Mouse (Mus musculus) spleen, adult 12 weeks (tissue): ENCODE measurements around the gene 4933407L21Rik.

Source experiments
- DNase-seq: peaks from one replicate; pipeline ENCODE4 v3.0.0; 2022; ENCODE audit warnings: low spot score

The 4933407L21Rik gene

DNA sequence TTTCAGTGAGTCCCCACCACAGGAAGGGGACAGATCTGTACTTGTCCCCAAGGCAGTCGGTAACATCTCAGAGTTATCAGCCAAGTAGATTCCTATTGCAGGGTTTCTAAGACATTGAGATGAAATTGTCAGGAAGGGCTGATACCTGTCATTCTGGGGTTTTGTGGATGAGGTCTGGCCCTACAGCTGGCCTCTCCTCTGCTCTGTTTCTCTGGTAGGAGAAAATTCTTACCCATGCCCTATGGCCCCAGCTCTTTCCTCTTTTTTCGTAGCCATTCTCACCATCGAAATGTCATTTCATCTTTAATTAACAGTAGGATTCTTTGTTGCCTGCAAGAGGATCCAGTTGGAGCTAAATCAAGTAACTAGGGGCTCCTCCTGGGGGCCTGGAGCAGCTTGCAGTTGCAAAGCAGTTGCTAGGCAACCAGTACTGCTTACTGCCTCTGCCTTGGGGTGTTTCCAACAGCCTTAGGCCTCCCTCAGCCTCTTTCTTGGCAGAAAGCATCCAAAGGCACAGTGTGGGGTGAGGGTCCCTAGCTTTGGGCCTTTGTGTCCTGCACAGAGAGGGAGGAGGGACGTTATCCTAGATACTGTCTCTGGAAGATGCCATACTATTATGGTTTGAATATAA lies at the start of gene 4933407L21Rik:
TSS of gene 4933407L21Rik (plus strand) at position 427 of the 631 bp plus-strand sequence.
- DNase-seq, result no peak

DNA sequence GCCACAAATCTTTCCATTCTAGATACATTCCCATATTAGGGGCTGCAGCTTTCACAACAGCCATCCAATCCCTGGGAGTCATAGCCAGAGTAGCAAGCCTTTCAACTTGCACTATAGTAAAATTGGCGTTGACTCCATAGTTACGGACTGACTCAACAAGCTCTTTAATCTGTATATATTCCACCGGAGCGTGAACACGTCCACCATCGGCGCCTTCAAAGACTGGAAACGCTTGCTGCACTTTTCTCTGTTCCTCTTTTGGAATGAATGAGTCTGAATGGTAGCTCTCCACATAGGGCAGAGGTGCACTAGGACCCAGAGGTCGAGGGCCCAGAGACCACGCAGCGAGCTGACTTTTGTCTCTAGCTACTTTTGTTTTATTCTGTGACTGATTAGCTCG lies 46.3 kb upstream of the 4933407L21Rik start:
- DNase-seq, result no peak

DNA sequence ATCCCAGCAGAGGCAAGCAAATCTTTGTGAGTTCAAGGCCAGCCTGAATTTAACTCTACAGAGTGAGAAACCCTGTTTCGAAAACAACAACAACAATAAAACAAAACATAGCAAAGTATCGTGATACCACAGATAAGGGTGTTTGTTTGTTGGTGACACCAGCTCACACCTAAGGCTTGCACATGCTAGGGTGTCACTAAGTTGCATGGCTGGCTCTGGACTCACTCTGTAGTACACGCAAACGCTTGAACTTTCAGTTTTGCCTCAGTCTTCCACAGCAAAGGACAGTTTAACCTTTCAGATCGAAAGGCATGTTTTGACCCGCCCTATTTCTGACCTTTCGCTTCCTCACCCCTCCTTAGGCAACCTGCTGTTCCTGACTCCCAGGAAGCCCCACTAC lies 41.1 kb upstream of the 4933407L21Rik start:
- DNase-seq, result no peak

DNA sequence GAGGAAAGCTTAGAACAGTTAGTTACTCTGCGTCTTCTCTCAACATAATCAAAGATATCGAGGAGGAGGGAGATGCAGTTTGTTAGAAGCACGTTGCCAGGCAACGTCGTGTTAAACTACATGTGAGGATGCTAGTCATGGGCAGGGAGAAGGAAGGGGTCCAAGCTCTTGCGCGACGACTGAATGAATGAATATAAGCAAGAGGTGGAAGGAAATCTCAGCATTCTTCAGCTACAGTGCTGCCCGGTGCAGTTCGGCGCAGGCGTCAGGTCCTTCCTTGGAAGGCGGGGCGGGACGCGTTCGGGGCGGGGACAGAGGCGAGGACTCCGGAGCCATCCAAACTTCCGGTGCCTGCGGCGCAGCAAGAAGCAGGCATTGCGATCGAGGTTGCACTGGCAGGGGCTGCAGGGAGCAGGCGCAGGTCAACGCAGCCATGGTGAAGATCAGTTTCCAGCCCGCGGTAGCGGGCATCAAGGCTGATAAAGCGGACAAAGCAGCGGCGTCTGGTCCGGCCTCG lies 34.0 kb upstream of the 4933407L21Rik start, which contains the start of gene Itm2c:
TSS of gene Itm2c (plus strand) at position 51 of the 517 bp plus-strand sequence.
- DNase-seq, result peak; percentile 61

DNA sequence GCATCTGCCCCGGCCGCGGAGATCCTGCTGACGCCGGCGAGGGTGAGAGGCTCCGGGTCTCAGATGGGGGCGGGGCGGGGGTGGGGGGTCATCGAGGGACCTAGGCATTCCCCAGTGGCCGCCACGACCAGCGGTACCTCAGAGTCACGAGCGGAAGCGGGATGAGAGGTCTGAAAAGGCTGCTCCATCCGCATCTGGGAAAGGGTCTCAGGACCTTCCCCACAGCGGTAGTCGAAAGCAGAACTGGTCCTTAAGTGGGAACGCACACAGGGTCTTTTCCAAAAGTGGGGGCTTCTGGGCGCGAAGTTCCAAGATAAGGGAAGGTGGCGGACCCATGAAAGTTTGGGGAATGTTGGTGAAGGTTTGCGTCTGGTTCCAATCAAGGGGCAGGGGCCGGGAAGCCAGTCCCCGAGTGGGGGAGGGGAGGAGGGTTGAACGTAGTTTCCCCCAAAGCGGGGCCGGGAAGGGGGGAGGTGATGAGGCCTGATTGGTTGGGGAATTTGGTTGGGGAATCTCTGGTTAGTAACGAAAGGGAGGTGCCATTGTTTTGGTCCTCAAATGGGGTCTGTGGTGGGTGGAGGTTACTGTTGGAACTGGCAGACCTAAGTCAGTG lies 33.4 kb upstream of the 4933407L21Rik start:
- no peak for DNase-seq

DNA sequence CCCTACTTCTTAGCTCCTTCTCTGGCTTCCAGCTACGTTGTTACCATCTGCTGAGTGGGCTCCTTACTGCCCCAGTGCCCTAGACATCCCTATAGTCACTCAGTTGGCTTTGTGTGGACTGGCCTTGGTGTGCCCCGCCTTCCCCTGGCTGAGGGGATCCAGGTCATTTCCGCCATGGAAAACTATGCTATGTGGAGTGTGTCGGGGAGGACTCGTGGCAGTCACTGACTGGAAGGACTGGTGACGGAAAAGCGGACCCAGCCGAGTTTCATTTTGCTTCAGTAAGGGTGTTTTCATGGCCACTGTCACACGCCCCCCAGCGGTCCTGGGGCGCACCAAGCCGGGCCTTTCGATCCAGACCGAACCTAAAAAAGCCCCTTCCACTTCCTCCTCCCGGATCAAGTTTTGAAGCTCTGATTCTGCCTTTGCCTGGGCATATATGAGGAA lies 32.9 kb upstream of the 4933407L21Rik start:
- peak; percentile 52 for DNase-seq

DNA sequence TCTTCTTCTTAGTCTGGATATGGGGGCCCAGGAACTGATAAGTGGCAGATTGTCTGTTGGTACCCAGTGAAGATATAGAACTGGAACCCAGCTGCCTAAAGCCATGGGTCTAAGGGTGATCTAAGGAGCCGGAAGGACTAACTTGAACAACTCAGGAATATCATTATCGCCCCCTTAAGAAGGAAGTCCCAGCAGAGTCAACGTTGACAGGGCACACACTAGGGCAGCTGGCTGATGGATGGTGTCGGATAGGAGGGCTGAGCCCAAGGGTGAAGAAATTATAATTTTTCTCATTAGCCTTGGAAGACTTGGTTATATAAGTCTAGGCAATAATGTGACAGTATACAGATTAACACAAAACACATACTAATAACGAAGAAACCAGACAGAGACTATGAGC lies 32.2 kb upstream of the 4933407L21Rik start:
- DNase-seq, result no peak

DNA sequence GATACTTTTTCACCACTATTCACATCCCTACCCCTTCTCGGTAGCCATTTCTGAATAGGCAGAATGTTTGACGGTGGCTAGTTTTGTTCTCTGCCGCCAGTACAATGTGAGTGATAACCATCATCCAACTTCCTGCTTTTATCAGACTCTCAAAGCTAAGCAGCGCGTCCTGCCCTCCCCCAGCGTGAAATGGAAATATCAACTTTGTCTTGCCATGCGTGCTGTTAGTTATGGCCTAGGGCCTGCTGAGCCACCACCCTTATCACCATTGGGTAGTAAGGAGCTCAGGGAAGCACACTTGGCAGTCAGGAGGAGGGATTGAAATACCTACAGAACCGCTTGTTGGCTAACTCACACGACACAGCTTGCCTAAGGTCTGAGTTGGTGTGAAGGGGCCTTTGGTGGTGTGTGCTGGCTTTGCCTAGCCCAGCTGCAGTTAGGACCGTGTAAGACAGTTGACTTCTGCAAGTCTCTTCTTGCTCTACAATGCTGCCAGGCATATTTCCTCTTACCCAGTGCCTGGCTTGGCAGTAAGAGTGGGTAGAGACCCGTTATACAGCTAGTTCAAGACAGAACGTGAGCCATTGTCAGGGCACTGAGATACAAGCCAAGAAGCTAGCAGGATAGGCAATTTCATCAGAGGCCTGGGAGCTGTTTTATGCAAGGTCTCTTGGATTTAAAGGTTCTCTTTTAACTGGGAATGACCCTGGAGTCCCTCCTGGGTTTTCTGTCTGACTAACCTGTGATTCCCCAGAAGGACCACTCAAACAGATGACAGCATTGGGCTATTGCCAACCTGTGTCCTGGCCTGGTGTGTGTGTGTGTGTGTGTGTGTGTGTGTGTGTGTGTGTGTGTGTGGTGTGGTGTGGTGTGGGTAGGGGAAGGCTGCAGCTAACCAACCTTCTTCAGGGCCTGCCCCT lies 31.2 kb upstream of the 4933407L21Rik start:
- DNase-seq, result no peak

DNA sequence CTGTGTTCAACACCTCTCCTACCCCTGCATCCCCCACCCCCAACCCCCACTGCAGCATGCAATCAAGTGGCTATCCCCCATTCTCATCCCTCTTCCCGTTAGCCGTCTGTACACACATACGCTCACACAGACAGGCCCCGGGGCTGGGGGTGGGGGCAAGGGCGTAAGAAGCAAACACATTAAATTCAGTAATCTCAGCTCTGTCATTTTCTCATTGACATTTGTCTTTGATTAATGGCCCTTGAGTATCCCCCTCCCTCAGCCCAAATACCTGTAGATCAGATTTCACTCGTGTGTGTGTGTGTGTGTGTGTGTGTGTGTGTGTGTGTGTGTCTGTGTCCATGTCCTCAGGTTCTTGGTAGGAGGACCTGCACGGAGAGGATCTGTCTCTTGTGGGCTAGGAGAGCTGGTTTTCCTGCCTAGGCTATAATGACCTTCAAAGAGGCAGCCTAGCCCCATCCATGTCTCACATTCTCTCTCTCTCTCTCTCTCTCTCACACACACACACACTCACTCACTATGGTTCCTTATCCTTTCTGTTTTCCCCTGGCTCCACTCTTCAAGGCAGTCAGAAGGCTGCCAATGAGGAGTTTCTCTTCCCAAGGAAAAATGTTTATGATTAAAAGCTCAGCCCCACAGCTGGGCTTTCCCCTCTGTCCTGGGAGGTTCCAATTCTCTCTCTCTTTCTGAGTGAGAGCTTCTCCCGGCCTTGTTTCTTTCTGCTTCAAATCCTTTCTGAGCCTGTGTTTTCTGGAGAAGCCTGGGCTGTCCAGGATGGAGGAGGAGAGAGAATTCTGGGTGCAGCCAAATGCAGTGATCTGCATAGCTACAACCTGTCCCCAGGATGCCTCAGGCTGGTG lies 30.2 kb upstream of the 4933407L21Rik start:
- no peak for DNase-seq

DNA sequence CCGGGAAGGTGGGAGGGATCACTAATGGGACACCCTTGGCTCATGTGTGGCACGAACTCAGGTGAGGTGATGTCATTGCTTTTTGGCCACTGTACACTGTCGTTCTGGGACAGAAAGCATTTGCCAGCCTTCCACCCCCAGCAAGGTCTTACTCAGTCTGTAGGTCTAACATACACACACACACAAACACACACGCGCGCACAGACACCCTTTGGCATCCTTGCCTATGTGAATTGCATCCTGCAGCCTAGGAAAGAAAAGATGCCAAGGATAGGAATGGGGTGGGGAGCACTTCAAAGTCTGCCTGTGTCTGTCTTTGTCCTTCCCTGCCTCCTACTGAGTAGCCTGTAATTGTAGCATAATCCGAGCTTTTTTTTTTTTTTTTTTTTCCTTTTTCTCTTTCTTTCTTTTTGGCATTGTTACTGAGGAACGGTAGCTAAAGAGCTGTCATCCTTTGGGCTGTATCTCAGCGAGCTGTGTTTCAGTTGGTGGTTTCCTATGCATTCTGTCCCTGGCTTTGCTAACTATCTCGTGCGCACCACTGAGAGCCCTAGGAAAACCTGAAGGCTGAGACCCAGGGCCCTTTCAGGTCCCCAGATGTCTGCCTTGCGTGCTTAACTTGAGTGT lies 29.4 kb upstream of the 4933407L21Rik start:
- DNase-seq, result no peak

DNA sequence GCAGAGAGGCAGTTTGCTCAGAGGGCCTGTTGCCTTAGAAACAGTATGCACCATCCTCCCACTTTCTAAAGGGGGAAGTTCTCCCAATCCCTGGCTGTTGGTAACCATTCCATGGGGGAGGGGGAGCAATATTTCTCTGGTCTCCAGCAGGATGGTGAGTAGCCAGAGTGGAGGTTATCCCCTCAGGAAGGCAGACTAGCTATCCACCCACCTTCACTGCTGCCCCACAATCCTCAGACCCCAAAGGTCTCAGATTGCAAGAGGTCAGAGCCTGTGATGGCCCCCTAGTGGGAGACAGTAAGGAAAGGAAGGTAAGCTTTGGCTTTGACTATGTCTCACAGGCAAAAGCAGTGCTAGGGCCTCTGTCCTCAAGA lies 28.9 kb upstream of the 4933407L21Rik start:
- no peak for DNase-seq

DNA sequence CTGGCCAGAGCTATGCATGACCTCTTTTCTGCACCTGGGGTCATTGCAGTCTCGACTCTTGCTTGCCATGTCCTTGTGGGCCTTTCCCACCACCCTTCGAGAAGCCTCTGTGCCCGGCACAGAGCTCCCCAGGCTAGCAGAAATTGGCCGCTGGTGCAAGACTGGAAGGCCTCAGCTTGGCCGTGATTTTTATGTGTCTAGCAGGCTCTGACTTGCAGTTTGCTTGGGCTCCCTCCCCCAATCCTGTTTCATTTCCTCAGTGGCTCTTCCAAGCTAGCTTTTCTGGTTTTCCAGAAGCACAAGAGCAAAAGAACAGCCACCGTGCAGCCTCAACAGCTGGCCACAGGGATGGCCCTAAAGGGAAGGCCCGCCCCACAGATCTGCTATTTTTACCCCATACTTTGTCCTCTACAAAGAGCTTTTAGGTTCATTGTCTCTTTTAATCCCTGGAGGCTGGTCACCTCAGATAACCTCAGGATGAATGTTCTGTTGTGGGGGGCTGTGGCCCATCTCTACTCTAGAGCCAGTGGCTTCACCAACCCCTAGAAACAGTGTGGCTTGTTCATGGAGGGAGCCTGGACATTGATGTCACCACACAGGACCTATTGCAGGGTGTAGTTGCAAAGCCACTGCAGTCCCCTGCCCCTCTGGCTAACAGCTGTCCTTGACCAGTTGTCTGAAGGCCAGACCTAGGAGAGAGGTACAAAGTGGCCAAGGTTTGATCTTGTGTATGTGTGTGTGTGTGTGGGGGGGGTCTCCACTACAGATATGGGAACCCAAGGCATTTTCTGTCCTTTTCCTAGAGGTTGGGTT lies 27.6 kb upstream of the 4933407L21Rik start:
- no peak for DNase-seq

DNA sequence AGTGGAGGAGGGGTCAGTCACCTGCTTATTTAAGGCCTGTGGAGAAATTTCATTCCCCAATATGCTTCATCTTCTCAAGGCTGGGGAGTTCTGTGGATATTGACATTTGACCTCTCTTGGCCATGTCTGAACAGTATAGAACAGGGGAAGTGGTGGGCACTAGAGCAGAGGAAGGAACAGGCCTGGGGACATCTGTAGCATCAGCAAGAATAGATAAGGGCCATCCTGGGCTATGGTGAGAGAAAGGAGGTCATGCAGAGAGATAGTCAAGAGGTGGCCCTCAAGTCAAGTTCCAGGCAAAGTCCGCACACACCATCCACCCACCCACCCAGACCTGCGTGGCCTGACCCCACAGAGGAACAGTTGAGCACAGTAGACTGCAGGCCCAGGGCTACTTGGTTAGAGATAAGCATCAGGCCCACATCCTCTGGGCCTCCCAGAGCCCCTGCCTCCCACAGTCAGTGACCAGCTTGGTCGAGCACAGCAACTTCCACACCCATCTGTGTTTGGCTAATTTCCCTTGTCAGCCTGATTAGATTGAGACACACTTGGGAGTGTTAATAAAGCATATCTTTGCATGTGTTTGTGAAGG lies 26.7 kb upstream of the 4933407L21Rik start:
- DNase-seq, result no peak

DNA sequence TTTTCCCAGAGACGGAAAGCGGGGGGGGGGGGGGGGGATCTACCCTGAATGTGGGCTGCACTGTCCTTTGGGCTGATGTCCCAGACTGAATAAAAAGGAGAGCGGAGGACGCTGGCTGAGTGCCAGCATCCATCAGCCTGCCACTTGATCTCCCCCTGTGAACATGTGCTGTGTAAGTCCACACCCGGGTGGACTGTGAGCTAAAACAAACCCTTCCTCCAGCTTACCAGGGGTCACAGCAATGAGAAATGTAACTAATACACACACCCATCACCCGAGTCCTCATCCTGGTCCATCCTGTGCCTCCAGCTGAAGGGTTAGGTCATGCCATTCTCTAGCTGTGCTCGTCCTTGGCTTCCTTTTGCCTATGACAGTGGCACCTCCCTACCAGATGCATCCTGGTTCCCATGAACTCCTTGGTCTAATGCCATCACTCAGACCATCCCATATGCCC lies 26.1 kb upstream of the 4933407L21Rik start:
- no peak for DNase-seq

DNA sequence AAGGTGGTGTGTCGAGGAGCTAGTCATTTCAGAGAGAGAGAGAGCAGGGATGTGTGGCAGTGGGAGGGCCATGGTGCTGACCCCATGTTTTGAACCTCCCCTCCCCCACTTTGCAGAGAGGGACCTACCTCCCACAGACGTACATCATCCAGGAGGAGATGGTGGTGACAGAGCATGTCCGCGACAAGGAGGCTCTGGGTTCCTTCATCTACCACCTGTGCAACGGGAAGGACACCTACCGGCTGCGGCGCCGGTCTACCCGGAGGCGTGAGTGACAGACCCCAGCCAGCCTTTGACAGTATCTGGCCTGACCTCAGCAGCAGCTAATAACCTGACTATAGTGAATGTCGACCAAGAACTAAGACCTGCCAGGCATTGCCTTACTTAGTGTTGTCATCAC lies 21.4 kb upstream of the 4933407L21Rik start:
- no peak for DNase-seq

DNA sequence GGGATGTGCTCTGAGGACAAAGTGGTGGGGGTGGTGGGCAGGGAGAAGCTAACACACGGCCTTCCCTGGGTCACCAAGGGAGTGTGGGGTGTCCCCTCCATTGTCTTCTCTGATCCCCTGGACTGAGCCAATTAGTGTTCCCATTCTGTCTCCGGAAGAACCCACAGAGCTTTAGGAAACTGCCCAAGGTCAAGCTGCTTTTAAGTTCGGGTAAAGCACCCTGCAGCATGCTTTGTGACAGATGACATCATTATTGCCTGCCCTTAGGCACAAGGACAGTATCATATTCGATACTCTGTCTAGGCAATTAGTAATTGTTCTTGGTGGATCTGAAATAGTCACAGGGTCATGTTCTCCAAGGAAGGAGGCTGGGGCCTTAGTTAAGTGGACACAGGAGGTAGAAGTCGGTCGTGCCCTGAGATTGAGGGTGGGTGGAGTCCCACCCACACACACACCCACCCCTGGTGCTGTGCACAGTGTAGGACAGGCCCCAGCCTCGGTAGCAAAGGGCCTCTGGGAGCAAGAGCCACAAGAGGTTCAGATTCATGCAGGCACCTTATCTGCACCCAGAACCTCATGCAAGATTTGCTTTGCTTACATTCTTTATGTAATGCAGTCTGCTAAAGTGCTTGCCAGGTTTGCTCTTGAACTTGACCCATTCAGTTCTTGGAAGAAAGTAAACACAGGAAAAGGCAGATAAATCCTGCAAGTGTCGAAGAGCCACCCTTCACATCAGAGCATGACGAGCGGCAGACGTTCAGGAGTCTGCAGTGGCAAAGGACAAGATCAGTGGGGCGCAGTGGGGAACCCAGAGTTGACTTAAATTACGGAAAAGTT lies 19.3 kb upstream of the 4933407L21Rik start:
- DNase-seq, result no peak

DNA sequence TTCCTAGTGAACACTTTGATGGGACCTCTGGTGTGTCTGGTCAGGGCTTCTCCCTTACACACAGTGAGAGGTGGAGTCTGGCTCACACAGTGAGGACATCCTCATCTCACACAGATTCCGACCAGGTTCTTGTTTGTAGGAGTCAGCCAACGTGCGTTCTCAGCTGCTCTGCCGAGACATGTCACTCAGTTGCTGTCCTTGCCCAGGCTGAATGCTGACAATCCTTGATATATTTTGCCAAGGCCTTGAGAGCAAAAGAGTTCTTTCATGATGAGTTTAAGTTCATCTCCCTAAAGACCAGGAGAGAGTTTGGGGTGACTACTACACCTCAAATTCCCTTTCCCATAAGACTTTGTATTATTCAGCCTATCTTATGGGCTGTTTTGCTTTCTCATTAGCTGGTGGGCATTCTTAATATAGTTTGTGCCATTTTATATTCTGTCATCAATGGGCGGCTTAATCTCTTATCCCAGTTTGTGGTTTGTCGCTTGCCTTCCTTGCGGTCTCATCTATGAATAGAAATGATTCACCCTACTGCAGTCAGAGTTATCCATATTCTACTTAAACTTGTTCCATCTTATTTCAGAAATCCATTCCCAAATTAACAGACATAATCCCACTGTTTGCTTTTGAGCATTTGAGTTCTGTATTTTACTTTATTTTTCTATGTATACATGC lies 15.1 kb upstream of the 4933407L21Rik start:
- DNase-seq, result no peak

DNA sequence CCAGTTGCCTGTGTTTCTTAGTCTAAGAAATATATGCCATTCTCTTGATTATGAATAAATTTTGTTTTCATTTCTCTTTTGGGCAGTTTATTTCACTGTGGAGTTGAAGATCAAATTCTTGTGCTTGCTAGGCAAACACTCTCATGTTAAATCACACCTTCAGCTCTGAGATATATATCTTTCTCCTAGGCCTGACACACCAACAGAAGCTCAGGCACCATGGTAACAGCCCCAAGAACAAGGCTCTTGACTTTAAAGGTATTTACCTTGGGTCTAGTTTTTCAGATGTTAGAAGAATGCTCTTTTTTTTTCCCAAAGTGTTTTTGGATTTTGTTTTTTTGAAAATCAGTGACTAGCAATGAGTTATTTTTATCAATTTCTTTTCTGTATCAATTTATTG lies 12.4 kb upstream of the 4933407L21Rik start:
- DNase-seq, result no peak
